Mouse (Mus musculus): ENCODE data around the gene D6Wsu163e.

DNA sequence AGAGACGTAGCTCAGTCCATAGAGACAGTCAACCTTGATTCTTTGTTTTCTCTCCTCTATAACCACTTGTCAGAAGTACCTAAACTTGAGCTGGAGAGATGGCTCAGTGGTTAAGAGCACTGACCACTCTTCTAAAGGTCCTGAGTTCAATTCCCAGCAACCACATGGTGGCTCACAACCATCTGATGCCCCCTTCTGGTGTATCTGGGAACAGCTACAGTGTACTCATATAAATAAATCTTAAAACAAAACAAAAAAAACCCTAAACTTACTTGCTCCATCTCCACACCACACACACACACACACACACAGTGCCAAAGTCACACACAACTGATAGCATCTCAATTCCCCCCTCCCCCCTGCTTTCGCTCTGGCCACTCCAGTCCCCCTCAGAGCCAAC is 1.7 kb upstream of the D6Wsu163e start:
- TF ChIP-seq CTCF (IDR thresholded peaks at IDR 0.05; ENCODE audit: low read depth): peak; percentile 64
- TF ChIP-seq EP300 (IDR thresholded peaks at IDR 0.05; ENCODE audit: low read depth): no peak
